Mouse (Mus musculus): ENCODE results near the gene Esyt2. TPM values are rescaled to one million over a fixed set of nuclear protein-coding genes. Genes with fewer than 3 reads are reported as not detected.

Esyt2 gene
- total RNA-seq, 2 experiments from 2014 or later, result 57.8 to 58.5 TPM

GRCm38 (mm10) chr12:116435232-116435631 is 154.2 kb downstream of the Esyt2 start:
- no peak for DNase-seq (ENCODE audit: low spot score in 2 of 2)

- DNase-seq (ENCODE audit: low spot score in 2 of 2), result no peak
Measured at GRCm38 (mm10) chr12:116436125-116436524, 155.1 kb downstream of the Esyt2 start.

GRCm38 (mm10) chr12:116438591-116438990 is 157.6 kb downstream of the Esyt2 start:
- DNase-seq (ENCODE audit: low spot score in 2 of 2), result no peak

Small RNAs within 50 kb of the gene (microRNA-seq; reads per million reads assigned to microRNA genes)
- 0 reads per million in 2 experiments for gene Gm23190

Other genes with a start within 250 kb of the Esyt2 start
- gene Zfp386, start 233.5 kb upstream of the Esyt2 start, total RNA-seq (2021), result 10 to 100 TPM; 24.6 to 30.7 TPM
- 1 to 10 TPM; 1.0 to 1.3 TPM for gene Vipr2, start 203.5 kb upstream of the Esyt2 start, total RNA-seq (2021)
- gene Wdr60, start 18.2 kb upstream of the Esyt2 start, total RNA-seq (2021), result 10 to 100 TPM; 17.2 to 18.2 TPM
- not detected for gene Gm11027, start 5.8 kb upstream of the Esyt2 start, total RNA-seq (2021)
- 1 to 10 TPM; 5.7 to 7.0 TPM for gene Ncapg2, start 124.2 kb downstream of the Esyt2 start, total RNA-seq (2021)
- gene Ptprn2, start 204.5 kb downstream of the Esyt2 start, total RNA-seq (2021), result 100 to 1,000 TPM; 307 to 332 TPM